Comparison of ENCODE assay signal across 8 mouse cellular contexts in the genomic region with DNA sequence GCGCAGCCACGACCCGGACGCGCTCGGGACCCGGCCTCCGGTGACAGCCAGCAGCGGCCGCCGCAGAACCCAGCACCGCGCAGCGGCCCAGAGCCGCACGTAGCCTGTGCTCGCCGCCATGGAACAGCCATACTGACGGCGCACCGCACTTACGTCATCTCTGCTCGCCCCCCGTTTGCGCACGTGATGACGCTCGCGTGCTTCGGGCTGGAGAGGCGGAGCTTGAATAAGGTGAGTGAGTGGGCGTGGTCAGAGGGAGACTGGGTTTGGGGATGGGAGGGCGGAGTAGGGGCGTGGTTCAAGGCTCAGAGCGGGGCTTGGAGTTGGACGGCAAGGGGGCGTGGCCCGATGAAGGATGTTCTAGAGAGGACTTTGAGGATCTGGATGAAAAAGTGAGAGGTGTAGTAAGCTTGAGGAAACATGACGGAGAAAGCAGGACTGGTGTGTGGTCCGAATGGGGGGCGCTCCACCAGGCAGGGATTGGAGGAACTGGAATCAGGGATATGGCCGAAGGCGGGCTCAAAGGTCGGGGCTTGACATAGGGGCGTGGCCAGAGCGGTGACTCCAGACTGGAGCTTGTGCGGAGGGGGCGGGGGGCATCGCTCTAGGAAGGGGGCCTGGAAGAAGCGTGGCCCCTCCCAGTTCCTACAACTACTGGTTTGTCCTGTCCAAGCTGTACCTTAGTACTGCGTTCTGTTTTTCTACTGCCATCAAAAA. TPM values are rescaled to one million over a fixed set of nuclear protein-coding genes. Genes with fewer than 3 reads are reported as not detected.
DNase-seq lines count a peak whose midpoint lies in the region; ATAC-seq and TF ChIP-seq lines count a peak whose summit lies in the region.

A gene (minus strand): TSS at position 134 of the 717 bp plus-strand sequence.

- peak within 1 kb of the TSS; percentile 96 for H3K9ac ChIP-seq in heart, embryonic 15.5 days
- peak within 1 kb of the TSS; percentile 85 for H3K9ac ChIP-seq in liver, embryonic 14.5 days (replicated peaks)
- H3K9ac ChIP-seq in neural tube, embryonic 11.5 days (ENCODE audit: low read length), result peak within 1 kb of the TSS; percentile 83
- peak within 1 kb of the TSS; percentile 88 for H3K9ac ChIP-seq in stomach, postnatal 0 days (ENCODE audit: low read length)

- DNase-seq in c-Kit-negative CD71-positive TER-119-positive erythroid progenitor cells, embryonic 14.5 days (ENCODE audit: low read depth, low spot score), result peak; percentile 92
- DNase-seq in forebrain, embryonic 10.5 days (ENCODE audit: extremely low spot score, low spot score), result peak; percentile 99
- peak; percentile 99 for DNase-seq in kidney, postnatal 25 days
- peak; percentile 90 to 97 (median 91) for DNase-seq in liver, embryonic 14.5 days (ENCODE audit: low read depth in 3 of 3, low spot score in 3 of 3)
- peak; percentile 99 for DNase-seq in neural tube, embryonic 11.5 days (ENCODE audit: low spot score)
- DNase-seq in stomach, postnatal 0 days (ENCODE audit: low spot score), result peak; percentile 98

- H3K4me2 ChIP-seq in heart, embryonic 15.5 days, result peak within 1 kb of the TSS; percentile 96
- peak within 1 kb of the TSS; percentile 88 for H3K4me2 ChIP-seq in liver, embryonic 14.5 days (ENCODE audit: low read depth)
- H3K4me2 ChIP-seq in neural tube, embryonic 11.5 days (ENCODE audit: low read depth), result peak within 1 kb of the TSS; percentile 95
- H3K4me2 ChIP-seq in stomach, postnatal 0 days (replicated peaks; ENCODE audit: low read depth), result peak within 1 kb of the TSS; percentile 95

- peak within 1 kb of the TSS; percentile 100 for H3K4me3 ChIP-seq in forebrain, embryonic 10.5 days
- peak within 1 kb of the TSS; percentile 98 for H3K4me3 ChIP-seq in heart, embryonic 15.5 days
- H3K4me3 ChIP-seq in liver, embryonic 14.5 days (ENCODE audit: insufficient read depth in 1 of 2, low read depth in 2 of 2, low read length in 2 of 2), result peak within 1 kb of the TSS; percentile 83 to 91
- peak within 1 kb of the TSS; percentile 91 for H3K4me3 ChIP-seq in neural tube, embryonic 11.5 days (ENCODE audit: low read depth, low read length)
- peak within 1 kb of the TSS; percentile 94 for H3K4me3 ChIP-seq in stomach, postnatal 0 days (ENCODE audit: low read depth, low read length)

- H3K27ac ChIP-seq in forebrain, embryonic 10.5 days, result peak within 1 kb of the TSS; percentile 94
- peak within 1 kb of the TSS; percentile 74 for H3K27ac ChIP-seq in heart, embryonic 15.5 days
- H3K27ac ChIP-seq in liver, embryonic 14.5 days, result no peak within 1 kb of the TSS; the same call in none of the 2 replicates
- H3K27ac ChIP-seq in neural tube, embryonic 11.5 days (ENCODE audit: low read depth, low read length), result peak within 1 kb of the TSS; percentile 56; the same call in 1 of the 2 replicates
- peak within 1 kb of the TSS; percentile 78 for H3K27ac ChIP-seq in stomach, postnatal 0 days (replicated peaks)

- H3K27me3 ChIP-seq in forebrain, embryonic 10.5 days (ENCODE audit: poor library complexity, severe bottlenecking), result no peaks in the 10 kb centered on the region
- peaks cover 3% of the 10 kb centered on the region; the same call in 1 of the 2 replicates for H3K27me3 ChIP-seq in heart, embryonic 15.5 days
- no peaks in the 10 kb centered on the region; the same call in 1 of the 2 replicates for H3K27me3 ChIP-seq in liver, embryonic 14.5 days (ENCODE audit: control insufficient read depth, insufficient read depth, low read length)
- no peaks in the 10 kb centered on the region for H3K27me3 ChIP-seq in neural tube, embryonic 11.5 days (ENCODE audit: control insufficient read depth, insufficient read depth, low read length)
- no peaks in the 10 kb centered on the region for H3K27me3 ChIP-seq in stomach, postnatal 0 days (ENCODE audit: control insufficient read depth, insufficient read depth, low read length)

- H3K9me3 ChIP-seq in forebrain, embryonic 10.5 days, result no peaks in the 10 kb centered on the region
- H3K9me3 ChIP-seq in heart, embryonic 15.5 days (replicated peaks), result no peaks in the 10 kb centered on the region
- H3K9me3 ChIP-seq in liver, embryonic 14.5 days (ENCODE audit: control insufficient read depth, low read length), result no peaks in the 10 kb centered on the region
- H3K9me3 ChIP-seq in neural tube, embryonic 11.5 days (ENCODE audit: control insufficient read depth, low read length), result no peaks in the 10 kb centered on the region
- H3K9me3 ChIP-seq in stomach, postnatal 0 days (ENCODE audit: control insufficient read depth, low read length), result no peaks in the 10 kb centered on the region

- peak; percentile 10; the same call in 1 of the 2 replicates for TF ChIP-seq CTCF in liver, embryonic 14.5 days (IDR thresholded peaks at IDR 0.05; ENCODE audit: low read depth)
- TF ChIP-seq CTCF in stomach, postnatal 0 days (IDR thresholded peaks at IDR 0.05; ENCODE audit: low read depth), result no peak; the same call in 1 of the 2 replicates

- WGBS in forebrain, embryonic 10.5 days, result under 1% methylated on average over 51 of the region's 51 CpGs
- under 1% methylated on average over 51 of the region's 51 CpGs for WGBS in heart, embryonic 15.5 days
- WGBS in liver, embryonic 14.5 days (ENCODE audit: insufficient replicate concordance), result under 1% methylated on average over 51 of the region's 51 CpGs
- under 1% methylated on average over 51 of the region's 51 CpGs for WGBS in neural tube, embryonic 11.5 days
- under 1% methylated on average over 51 of the region's 51 CpGs for WGBS in stomach, postnatal 0 days

- peaks cover 36% of the 10 kb centered on the region for H3K36me3 ChIP-seq in forebrain, embryonic 10.5 days (replicated peaks)
- H3K36me3 ChIP-seq in heart, embryonic 15.5 days, result peaks cover 10% of the 10 kb centered on the region
- H3K36me3 ChIP-seq in liver, embryonic 14.5 days (replicated peaks; ENCODE audit: control insufficient read depth, insufficient read depth, low read depth), result peaks cover 5% of the 10 kb centered on the region; the same call in 1 of the 2 replicates
- peaks cover 3% of the 10 kb centered on the region for H3K36me3 ChIP-seq in neural tube, embryonic 11.5 days (ENCODE audit: control insufficient read depth, insufficient read depth, low read length)
- H3K36me3 ChIP-seq in stomach, postnatal 0 days (ENCODE audit: control insufficient read depth, insufficient read depth, low read length), result peaks cover 4% of the 10 kb centered on the region; the same call in 1 of the 2 replicates

- peak; percentile 94 for ATAC-seq in CD4-positive, CD25-positive, alpha-beta regulatory T cell, adult 4 months
- peak; percentile 93 for ATAC-seq in heart, embryonic 15.5 days (replicated peaks; ENCODE audit: insufficient number of reproducible peaks, insufficient read depth, low FRiP score, low read depth)
- ATAC-seq in liver, embryonic 14.5 days (ENCODE audit: insufficient read depth), result peak; percentile 88
- ATAC-seq in neural tube, embryonic 11.5 days (ENCODE audit: insufficient read depth, low FRiP score, low TSS enrichment), result peak; percentile 91
- ATAC-seq in stomach, postnatal 0 days (ENCODE audit: low FRiP score, low TSS enrichment), result peak; percentile 93

- H3K4me1 ChIP-seq in forebrain, embryonic 10.5 days, result peaks cover 33% of the 10 kb centered on the region
- H3K4me1 ChIP-seq in heart, embryonic 15.5 days (replicated peaks), result peaks cover 22% of the 10 kb centered on the region
- H3K4me1 ChIP-seq in liver, embryonic 14.5 days (replicated peaks; ENCODE audit: control insufficient read depth in 2 of 2, insufficient read depth in 2 of 2, low read length in 1 of 2), result peaks cover 15 to 18% of the 10 kb centered on the region in 2 experiments
- H3K4me1 ChIP-seq in neural tube, embryonic 11.5 days (ENCODE audit: control insufficient read depth, insufficient read depth, low read length), result peaks cover 13% of the 10 kb centered on the region
- peaks cover 4% of the 10 kb centered on the region; the same call in 1 of the 2 replicates for H3K4me1 ChIP-seq in stomach, postnatal 0 days (replicated peaks; ENCODE audit: control insufficient read depth, insufficient read depth)

- TF ChIP-seq EP300 in liver, embryonic 14.5 days (IDR thresholded peaks at IDR 0.05; ENCODE audit: low read depth), result no peak
- TF ChIP-seq EP300 in stomach, postnatal 0 days (optimal IDR thresholded peaks at IDR 0.05), result no peak

RNA-seq across cellular contexts. Expression of the gene that starts here (rescaled TPM):
- polyA plus RNA-seq in CD4-positive, CD25-positive, alpha-beta regulatory T cell, adult 4 months (2017; shearing (Covaris generic)), result 1 to 10 TPM; 4.5 to 8.0 TPM
- 61.8 and 62.3 TPM in 2 replicates for polyA plus RNA-seq in forebrain, embryonic 10.5 days (2016; fragmentation: Nextera tagmentation; extraction: Ambion mirVana)
- 46.4 and 57.4 TPM in 2 replicates for polyA plus RNA-seq in heart, embryonic 15.5 days (2015; fragmentation: Nextera tagmentation; extraction: Ambion mirVana)
- 38.5 and 46.3 TPM in 2 replicates for polyA plus RNA-seq in liver, embryonic 14.5 days (2012; rRNA removed)
- polyA plus RNA-seq in liver, embryonic 14.5 days (2014; fragmentation: Nextera tagmentation; extraction: Ambion mirVana), result 28.8 and 36.9 TPM in 2 replicates
- polyA plus RNA-seq in neural tube, embryonic 11.5 days (2014; fragmentation: Nextera tagmentation; extraction: Ambion mirVana), result 56.0 and 56.3 TPM in 2 replicates
- 25.8 and 27.5 TPM in 2 replicates for polyA plus RNA-seq in stomach, postnatal 0 days (2015; fragmentation: Nextera tagmentation; extraction: Ambion mirVana)
